Mouse (Mus musculus) fat pad, adult 2 months (tissue): ENCODE measurements around the gene Nol12.

Experiments used
- DNase-seq: peaks from one replicate; pipeline ENCODE4 v3.0.0-alpha.2; 2011; ENCODE audit warnings: low read depth, low spot score; ENCODE audit errors: extremely low read depth

Nol12 gene

DNA sequence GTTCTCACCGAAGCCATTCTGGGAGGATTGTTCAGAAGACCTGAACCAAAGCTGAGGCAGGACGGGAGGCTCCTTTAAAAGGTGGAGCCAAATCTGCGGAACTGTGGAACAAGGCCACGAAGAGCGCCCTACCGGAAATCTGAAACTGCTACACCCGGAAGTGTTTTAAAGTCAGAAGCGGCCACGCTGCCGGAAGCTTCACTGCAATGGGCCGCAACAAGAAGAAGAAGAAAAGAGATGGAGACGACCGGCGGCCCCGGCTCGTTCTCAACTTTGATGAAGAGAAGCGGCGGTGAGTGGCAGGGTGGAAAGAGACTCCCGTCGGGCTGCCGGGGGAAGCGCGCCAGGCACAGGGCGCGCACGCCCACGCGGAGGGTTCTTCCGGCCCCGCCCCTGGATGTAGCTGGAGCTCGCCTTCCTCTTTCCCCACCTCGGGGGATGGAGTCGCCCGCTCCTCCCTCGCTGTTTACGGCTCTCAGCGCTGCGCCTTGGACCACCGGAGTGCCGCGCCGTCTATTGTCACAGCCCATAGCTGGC lies at the start of gene Nol12:
TSS of gene Nol12 (plus strand) at position 150 of the 537 bp plus-strand sequence.
- no peak for DNase-seq

- no peak for DNase-seq
These were observed 45.3 kb upstream of the Nol12 start for GRCm38 (mm10) chr15:78889401-78889853.

DNA sequence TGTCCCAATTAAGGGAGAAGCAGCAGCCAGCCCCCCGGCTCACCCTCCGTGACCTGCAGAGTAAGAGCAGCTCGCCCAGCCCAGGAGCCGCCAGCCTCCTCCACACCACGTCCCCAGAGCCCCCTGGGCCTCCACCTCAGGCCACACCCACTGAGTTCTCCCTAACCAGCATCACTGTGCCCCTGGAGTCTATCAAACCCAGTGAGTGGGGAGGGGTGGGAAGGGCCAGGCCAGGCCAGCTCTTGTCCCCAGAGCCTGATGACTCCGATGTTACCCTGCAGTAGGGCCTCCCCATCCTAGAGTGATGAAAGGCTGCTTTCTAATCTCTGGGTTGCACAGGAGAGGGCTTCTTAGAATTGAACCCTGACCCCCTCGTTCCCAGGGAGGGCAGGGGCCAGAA lies 42.3 kb upstream of the Nol12 start:
- DNase-seq = no peak

GRCm38 (mm10) chr15:78894726-78895125 lies 40.0 kb upstream of the Nol12 start:
- DNase-seq = no peak

GRCm38 (mm10) chr15:78895741-78896140 lies 39.0 kb upstream of the Nol12 start:
- no peak for DNase-seq

DNA sequence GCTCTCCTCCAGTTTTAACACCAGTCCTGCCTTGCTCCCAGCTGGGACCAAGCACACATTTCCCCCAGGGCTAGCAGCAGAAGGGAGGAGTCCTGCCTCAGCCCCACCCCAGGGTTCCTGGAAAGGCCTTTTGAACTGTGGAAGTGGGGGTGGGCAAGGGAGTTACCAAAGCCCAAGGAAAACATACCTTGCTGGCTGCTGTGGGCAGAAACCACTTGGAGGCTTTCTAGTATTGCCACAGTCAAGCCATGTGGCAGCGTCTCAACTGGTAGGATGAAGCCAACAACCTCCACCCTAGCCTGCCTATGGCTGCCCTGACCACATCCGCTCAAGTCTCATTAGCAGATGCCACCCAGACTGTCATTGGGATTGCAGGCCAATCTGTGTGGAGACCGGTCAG lies 38.6 kb upstream of the Nol12 start:
- peak; percentile 90 for DNase-seq

DNA sequence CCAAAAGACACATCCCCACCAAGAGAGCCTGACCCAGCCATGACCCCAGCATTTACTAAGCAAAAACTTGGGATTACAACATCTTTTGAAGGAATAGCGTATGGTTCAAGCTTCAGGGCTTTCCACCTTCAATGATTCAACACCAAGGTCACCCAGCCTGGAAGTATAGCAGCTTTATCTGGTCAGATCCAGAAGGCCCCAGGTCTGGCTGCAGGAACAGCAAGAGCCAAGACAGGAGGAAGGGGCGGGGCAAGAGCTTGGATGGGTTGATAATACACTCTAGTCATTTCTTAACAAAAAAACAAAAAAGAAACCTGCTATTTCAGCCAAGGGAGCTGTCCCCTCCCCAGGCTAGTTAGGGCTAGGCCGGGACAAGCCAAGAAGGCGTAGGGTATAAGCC lies 37.2 kb upstream of the Nol12 start:
- no peak for DNase-seq

DNA sequence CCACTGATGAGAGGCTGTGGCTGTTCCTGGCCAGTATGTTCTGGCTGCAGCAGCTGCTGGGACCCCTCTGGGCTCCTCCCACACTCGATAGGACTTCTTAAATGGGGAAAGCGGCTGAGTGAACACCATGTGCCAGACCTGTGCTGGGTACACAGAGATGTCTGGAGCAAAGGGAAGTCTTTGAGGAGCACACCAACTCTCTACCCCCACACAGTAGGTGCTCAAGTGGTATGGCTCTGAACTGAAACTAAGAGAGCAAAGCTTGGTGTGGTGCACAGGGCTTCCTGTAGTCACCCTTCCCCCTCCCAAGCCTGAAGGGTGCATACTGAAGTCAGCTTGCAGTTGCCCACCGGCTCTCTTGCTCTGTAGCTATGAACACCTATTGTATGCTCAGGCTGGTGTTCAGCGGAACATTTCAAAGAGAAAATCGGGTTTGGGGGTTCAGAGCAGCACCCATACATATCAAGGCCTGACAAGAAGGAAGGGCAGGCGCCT lies 36.2 kb upstream of the Nol12 start:
- DNase-seq = no peak

DNA sequence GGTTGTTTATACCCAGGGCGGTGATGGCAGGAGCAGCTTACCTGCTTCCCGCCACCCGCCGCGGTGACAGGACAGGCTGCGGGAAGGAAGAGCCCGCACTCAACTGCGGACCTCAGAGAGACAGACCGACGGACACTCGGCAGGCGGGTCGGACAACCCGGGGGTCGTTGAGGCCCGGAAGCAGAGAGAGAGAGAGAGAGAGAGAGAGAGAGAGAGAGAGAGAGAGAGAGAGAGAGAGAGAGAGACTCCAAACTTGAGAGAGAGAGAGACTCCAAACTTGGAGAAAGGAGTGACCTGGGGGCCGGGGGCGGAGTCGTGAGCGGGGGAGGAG lies 35.4 kb upstream of the Nol12 start, which contains the start of gene Gm49510:
TSS of gene Gm49510 (plus strand) at position 259 of the 331 bp plus-strand sequence.
- no peak for DNase-seq

DNA sequence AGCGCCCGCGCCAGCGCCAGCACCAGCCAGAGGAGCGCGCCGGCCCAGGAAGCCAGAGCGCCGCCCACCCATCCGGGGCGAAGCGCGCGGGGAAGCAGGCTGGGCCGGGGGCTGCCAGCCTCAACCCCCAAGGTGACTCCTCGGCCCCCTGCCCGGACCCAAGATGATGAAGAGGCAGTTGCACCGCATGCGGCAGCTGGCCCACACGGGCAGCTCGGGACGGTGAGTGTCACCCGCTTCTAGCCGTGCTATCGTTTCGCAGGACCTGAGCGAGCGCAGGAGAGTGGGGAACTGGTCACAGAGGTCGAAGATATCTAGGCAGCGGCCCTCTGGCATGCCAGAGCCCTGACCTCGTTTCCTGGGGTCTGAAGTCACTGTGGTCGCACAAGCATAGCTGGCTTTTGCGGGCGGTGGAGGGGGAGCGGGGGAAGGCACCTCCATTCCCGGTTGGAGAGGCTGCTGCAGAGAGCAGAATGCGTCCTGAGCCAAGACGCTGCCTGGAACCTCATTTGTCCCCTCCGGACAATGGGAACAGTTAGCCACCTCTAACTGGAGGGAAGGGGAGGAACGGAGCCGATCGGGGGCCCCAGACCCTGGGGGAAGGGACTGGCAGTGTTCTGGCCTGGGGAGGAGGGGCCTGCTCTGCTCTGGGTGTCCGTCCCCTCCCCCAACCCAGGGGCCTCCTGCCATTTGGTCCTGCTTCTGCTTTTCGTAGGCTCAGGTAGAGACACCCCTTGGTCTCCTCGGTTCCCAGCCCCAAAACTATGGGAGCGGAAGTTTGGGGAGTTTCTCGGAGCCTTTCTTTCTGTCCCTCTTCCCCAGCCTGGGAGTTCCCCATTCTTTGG lies 34.8 kb upstream of the Nol12 start, which contains the start of gene Sh3bp1:
TSS of gene Sh3bp1 (plus strand) at position 29 of the 845 bp plus-strand sequence.
- DNase-seq = no peak

GRCm38 (mm10) chr15:78900585-78901421 lies 33.9 kb upstream of the Nol12 start:
- no peak for DNase-seq

- no peak for DNase-seq
These were observed 33.3 kb upstream of the Nol12 start for GRCm38 (mm10) chr15:78901422-78901789.

DNA sequence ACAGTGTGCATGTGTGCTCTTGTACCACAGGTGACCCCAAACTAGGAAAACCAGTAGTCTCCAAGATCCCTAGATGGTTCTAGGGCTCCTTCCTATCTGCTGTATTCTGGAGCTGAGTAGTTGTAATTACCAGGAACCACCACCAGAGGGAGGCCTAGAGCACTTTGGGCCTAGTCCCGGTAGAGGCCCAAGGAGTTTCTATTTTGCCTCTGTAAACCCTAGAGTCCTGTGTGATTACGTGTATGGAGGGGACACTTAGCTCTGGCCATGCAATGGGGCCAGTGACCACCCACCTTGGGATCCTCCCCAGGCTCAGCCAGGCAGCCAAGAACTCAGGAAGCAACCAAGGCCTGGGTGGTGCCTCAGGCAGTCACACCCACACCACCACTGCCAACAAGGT lies 31.5 kb upstream of the Nol12 start:
- DNase-seq = no peak

GRCm38 (mm10) chr15:78908399-78908798 lies 26.3 kb upstream of the Nol12 start:
- peak; percentile 70 for DNase-seq

- no peak for DNase-seq
These were observed 25.8 kb upstream of the Nol12 start for GRCm38 (mm10) chr15:78908982-78909381.

- no peak for DNase-seq
These were observed 22.7 kb upstream of the Nol12 start for GRCm38 (mm10) chr15:78912040-78912439.

DNA sequence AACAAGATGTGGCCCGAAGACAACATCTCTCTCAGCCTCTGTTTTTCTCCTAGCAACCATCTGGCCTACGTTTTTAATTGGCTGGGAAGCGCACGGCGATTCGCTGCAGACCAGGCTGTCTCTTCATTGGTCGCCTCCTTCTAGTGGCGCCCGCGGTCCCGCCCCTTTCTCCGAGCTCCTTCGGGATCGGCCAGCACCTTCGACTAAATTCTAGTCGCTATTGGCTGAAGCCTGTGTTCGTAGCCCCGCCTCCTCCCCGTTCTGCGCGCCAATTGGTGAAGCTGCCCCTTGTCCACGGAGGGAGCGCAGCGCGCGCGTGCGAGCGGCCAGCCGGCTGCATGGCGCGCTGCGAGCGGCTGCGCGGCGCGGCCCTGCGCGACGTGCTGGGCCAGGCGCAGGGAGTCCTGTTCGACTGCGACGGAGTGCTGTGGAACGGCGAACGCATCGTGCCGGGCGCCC lies 21.1 kb upstream of the Nol12 start, which contains the start of gene Pdxp:
TSS of gene Pdxp (plus strand) at position 288 of the 459 bp plus-strand sequence.
- peak; percentile 74 for DNase-seq

DNA sequence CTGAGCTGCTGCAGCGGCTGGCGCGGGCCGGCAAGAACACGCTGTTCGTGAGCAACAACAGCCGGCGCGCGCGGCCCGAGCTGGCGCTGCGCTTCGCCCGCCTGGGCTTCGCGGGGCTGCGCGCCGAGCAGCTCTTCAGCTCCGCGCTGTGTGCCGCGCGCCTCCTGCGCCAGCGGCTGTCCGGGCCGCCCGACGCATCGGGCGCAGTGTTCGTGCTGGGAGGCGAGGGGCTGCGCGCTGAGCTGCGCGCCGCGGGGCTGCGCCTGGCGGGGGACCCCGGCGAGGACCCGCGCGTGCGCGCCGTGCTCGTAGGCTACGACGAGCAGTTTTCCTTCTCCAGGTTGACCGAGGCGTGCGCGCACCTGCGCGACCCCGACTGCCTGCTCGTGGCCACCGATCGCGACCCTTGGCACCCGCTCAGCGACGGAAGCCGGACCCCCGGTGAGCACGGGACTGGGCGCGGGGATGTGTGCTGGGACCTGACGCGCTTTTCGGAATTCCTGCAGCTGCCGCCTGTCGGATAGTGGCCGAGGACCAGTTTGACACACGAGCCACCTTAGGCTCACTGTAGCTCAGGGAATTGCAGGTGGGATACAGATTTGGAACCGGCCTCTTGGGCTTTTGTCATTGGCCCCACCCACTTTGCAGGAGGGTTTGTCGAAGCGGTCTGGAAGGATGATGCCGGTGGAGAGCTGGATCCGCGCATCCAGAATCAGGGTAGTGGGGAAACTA lies 20.5 kb upstream of the Nol12 start:
- no peak for DNase-seq

DNA sequence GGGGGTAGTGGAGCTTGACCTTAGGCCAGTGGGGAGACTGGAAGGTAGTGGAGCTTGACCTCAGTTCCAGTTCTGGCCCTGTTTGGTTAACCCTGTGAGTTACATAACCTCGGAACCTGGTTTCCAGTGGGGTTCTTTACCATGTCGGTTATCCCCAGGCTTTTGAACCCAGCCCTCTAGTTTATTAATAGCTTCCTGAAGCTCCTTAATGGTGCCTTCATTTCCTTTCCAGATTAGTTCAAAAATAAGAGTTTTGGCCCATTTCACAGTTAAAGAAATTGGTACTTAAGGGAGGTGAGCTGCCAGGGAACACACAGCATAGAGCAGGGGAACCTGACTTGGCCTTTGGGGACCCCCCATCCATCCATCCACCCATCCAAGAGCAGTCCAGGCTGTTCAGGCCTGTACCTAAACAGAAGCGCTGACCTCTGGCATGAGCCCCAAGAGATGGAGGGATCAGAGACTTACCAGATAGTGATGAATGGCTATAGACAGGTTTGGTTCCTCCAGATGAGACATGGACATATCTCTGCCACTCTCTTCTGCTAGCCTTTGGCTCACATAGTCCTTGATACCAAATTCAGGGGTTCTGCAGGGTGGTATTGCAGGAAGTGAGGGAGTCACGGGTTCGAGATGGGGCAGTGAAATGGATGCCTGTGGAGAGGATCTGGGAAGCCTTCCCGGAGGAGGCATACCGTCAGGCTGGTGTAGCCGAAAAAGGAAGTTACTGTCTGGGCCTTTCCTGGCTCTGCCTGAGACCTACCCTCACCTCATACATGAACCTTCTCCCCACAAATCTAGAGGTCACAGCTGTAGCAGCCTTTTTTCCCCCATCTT lies 19.7 kb upstream of the Nol12 start:
- no peak for DNase-seq

GRCm38 (mm10) chr15:78915660-78916017 lies 19.1 kb upstream of the Nol12 start:
- DNase-seq = no peak
